Mouse (Mus musculus): ENCODE measurements around the gene Junb. TPM values are rescaled to one million over a fixed set of nuclear protein-coding genes. Genes with fewer than 3 reads are reported as not detected.
A peak's percentile ranks its signal among the peaks of the same experiment; 100 is the strongest.

The Junb gene
- polyA plus RNA-seq, 1 experiment from 2014 or later = 6.2 TPM

DNA sequence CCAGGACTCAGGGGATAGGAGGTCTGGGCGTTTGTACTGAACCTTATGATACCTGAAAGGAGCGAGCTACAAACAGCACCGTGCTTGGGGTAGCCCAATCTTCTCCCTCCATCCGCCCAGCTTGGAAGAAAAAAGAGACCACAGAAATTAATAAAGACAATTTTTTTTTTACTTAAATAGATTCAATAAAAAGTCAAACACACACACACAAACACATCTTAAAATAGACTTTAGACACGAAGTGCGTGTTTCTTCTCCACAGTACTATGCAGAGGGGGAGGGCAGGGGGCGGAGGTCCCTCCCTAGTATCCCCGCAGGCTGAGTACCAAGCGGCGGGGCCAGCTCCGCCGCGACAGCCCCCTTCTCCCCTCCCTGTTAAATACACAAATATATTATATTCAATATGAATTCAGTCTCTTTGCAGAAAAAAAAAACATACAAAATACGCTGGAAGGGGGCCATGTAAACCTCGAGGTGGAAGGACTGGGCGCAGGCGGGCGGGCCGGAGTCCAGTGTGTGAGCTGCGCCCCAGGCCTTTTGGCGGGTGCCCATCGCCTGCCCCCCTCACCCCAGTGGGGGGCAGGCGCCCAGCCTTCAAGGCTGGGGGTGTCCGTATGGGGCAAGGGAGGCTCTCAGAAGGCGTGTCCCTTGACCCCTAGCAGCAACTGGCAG is 1.6 kb downstream of the Junb start:
- Histone ChIP-seq H3K27ac (ENCODE audit: low read depth, low read length) (no peak overlapping the region), H3K36me3 (ENCODE audit: control insufficient read depth, insufficient read depth, low read length) (no peaks in the 10 kb centered on the region; the same call in 1 of the 2 replicates), H3K4me3 (ENCODE audit: low read depth, low read length) (peak overlapping the region; percentile 44), H3K4me1 (ENCODE audit: control insufficient read depth, insufficient read depth, low read length) (peaks cover 36% of the 10 kb centered on the region), H3K9me3 (ENCODE audit: control insufficient read depth, low read length) (no peaks in the 10 kb centered on the region), H3K9ac (ENCODE audit: low read length) (no peak overlapping the region), H3K27me3 (ENCODE audit: control insufficient read depth, insufficient read depth, low read length) (peaks cover 37% of the 10 kb centered on the region), H3K4me2 (ENCODE audit: low read depth) (peak overlapping the region; percentile 79)
- no peak for DNase-seq (ENCODE audit: low spot score)
- no peak for ATAC-seq (ENCODE audit: insufficient read depth, low FRiP score, low TSS enrichment)
- WGBS = 1% methylated on average over 25 of the region's 25 CpGs

- ATAC-seq (ENCODE audit: insufficient read depth, low FRiP score, low TSS enrichment) = peak; percentile 86
- H3K27ac ChIP-seq (ENCODE audit: low read depth, low read length) = no peak overlapping the region
- H3K27me3 ChIP-seq (ENCODE audit: control insufficient read depth, insufficient read depth, low read length) = peaks cover 37% of the 10 kb centered on the region
- DNase-seq (ENCODE audit: low spot score) = peak; percentile 92
- H3K36me3 ChIP-seq (ENCODE audit: control insufficient read depth, insufficient read depth, low read length) = no peaks in the 10 kb centered on the region; the same call in 1 of the 2 replicates
- H3K4me2 ChIP-seq (ENCODE audit: low read depth) = peak overlapping the region; percentile 79
- WGBS = under 1% methylated on average over 60 of the region's 61 CpGs
- peak overlapping the region; percentile 44 for H3K4me3 ChIP-seq (ENCODE audit: low read depth, low read length)
- H3K4me1 ChIP-seq (ENCODE audit: control insufficient read depth, insufficient read depth, low read length) = peaks cover 36% of the 10 kb centered on the region
- no peaks in the 10 kb centered on the region for H3K9me3 ChIP-seq (ENCODE audit: control insufficient read depth, low read length)
- H3K9ac ChIP-seq (ENCODE audit: low read length) = peak overlapping the region; percentile 23
These were observed 2.3 kb downstream of the Junb start for GRCm38 (mm10) chr8:84976031-84976762.

GRCm38 (mm10) chr8:84975434-84975833 is 3.1 kb downstream of the Junb start:
- Histone ChIP-seq H3K27me3 (ENCODE audit: control insufficient read depth, insufficient read depth, low read length) (peaks cover 34% of the 10 kb centered on the region), H3K4me2 (ENCODE audit: low read depth) (no peak overlapping the region), H3K9ac (ENCODE audit: low read length) (no peak overlapping the region), H3K4me3 (ENCODE audit: low read depth, low read length) (no peak overlapping the region), H3K27ac (ENCODE audit: low read depth, low read length) (no peak overlapping the region), H3K36me3 (ENCODE audit: control insufficient read depth, insufficient read depth, low read length) (no peaks in the 10 kb centered on the region; the same call in 1 of the 2 replicates), H3K4me1 (ENCODE audit: control insufficient read depth, insufficient read depth, low read length) (peaks cover 40% of the 10 kb centered on the region), H3K9me3 (ENCODE audit: control insufficient read depth, low read length) (no peaks in the 10 kb centered on the region)
- DNase-seq (ENCODE audit: low spot score) = peak; percentile 50
- no peak for ATAC-seq (ENCODE audit: insufficient read depth, low FRiP score, low TSS enrichment)
- WGBS = 33% methylated on average over 7 of the region's 7 CpGs

- WGBS = 82% methylated on average over 8 of the region's 8 CpGs
- peaks cover 34% of the 10 kb centered on the region for H3K4me1 ChIP-seq (ENCODE audit: control insufficient read depth, insufficient read depth, low read length)
- ATAC-seq (ENCODE audit: insufficient read depth, low FRiP score, low TSS enrichment) = no peak
These were observed 3.9 kb downstream of the Junb start for GRCm38 (mm10) chr8:84974543-84975142.

DNA sequence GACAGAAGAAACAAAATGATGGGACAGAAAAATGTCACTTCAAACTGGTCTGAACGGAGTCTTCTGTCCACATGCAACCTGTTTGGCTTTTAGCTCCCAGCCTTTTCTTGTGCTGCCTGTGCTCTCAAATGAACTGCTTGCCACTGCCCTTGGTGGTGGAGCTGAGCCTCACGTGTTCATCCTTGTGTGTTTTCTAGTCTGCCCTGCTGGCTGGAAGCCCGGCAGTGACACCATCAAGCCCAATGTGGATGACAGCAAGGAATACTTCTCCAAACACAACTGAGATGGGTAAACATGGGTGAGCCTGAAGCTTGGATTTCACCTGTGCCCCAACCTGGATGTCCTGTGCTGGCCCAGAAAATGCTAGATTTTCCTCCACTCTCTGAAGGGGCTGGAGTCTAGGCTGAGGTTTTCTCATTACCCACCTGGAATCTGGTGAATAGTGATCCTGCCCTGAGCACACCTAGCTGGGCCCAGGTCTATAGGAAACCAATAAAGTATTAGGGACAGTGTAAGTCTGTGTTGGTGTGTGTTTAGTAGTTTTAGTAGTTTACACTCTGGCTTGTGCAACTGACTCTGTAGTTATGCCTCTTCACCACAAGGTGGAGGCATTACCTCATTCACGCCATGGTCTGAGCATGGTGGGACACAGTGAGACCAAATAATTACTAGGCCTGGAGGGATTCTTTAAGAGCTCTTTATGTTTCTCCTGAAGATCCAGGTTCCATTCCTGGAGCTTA is 4.5 kb downstream of the Junb start:
- no peak overlapping the region for H3K4me2 ChIP-seq (ENCODE audit: low read depth)
- H3K36me3 ChIP-seq (ENCODE audit: control insufficient read depth, insufficient read depth, low read length) = no peaks in the 10 kb centered on the region; the same call in 1 of the 2 replicates
- H3K27ac ChIP-seq (ENCODE audit: low read depth, low read length) = no peak overlapping the region
- H3K4me1 ChIP-seq (ENCODE audit: control insufficient read depth, insufficient read depth, low read length) = peaks cover 29% of the 10 kb centered on the region
- H3K4me3 ChIP-seq (ENCODE audit: low read depth, low read length) = no peak overlapping the region
- DNase-seq (ENCODE audit: low spot score) (peak; percentile 57), ATAC-seq (ENCODE audit: insufficient read depth, low FRiP score, low TSS enrichment) (no peak)
- no peaks in the 10 kb centered on the region for H3K9me3 ChIP-seq (ENCODE audit: control insufficient read depth, low read length)
- 68% methylated on average over 4 of the region's 4 CpGs for WGBS
- H3K9ac ChIP-seq (ENCODE audit: low read length) = no peak overlapping the region
- H3K27me3 ChIP-seq (ENCODE audit: control insufficient read depth, insufficient read depth, low read length) = peaks cover 21% of the 10 kb centered on the region

More at GRCm38 (mm10) chr8:84974543-84975142, 3.9 kb downstream of the Junb start:
- no peak overlapping the region for H3K9ac ChIP-seq (ENCODE audit: low read length)
- H3K27me3 ChIP-seq (ENCODE audit: control insufficient read depth, insufficient read depth, low read length) = peaks cover 27% of the 10 kb centered on the region
- DNase-seq (ENCODE audit: low spot score) = no peak
- no peaks in the 10 kb centered on the region; the same call in 1 of the 2 replicates for H3K36me3 ChIP-seq (ENCODE audit: control insufficient read depth, insufficient read depth, low read length)
- H3K4me2 ChIP-seq (ENCODE audit: low read depth) = no peak overlapping the region
- no peak overlapping the region for H3K4me3 ChIP-seq (ENCODE audit: low read depth, low read length)
- H3K9me3 ChIP-seq (ENCODE audit: control insufficient read depth, low read length) = no peaks in the 10 kb centered on the region
- no peak overlapping the region for H3K27ac ChIP-seq (ENCODE audit: low read depth, low read length)

DNA sequence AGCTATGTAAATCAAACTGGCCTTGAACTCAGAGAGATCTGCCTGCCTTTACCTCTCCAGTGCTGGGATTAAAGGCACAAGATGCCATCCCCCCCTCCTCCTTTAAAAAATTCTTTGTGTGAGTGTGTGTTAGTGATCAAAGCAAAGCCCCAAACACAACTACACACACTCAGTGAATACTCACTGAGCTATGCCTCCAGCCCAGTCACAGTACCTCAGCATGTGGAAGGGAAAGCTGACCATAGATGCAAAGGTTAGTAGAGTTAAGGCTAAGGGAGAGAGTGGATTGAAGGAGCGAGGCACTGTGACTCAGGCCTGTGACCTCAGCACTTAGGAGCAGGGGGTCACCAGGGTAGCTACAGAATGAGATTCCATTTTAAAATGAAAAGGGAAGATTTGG is 5.4 kb downstream of the Junb start:
- Histone ChIP-seq H3K9me3 (ENCODE audit: control insufficient read depth, low read length) (no peaks in the 10 kb centered on the region), H3K27me3 (ENCODE audit: control insufficient read depth, insufficient read depth, low read length) (peaks cover 13% of the 10 kb centered on the region), H3K36me3 (ENCODE audit: control insufficient read depth, insufficient read depth, low read length) (no peaks in the 10 kb centered on the region; the same call in 1 of the 2 replicates), H3K4me1 (ENCODE audit: control insufficient read depth, insufficient read depth, low read length) (peaks cover 22% of the 10 kb centered on the region), H3K4me3 (ENCODE audit: low read depth, low read length) (no peak overlapping the region), H3K4me2 (ENCODE audit: low read depth) (no peak overlapping the region), H3K9ac (ENCODE audit: low read length) (no peak overlapping the region), H3K27ac (ENCODE audit: low read depth, low read length) (no peak overlapping the region)
- ATAC-seq (ENCODE audit: insufficient read depth, low FRiP score, low TSS enrichment) (no peak), DNase-seq (ENCODE audit: low spot score) (no peak)
- WGBS = 94% methylated on average over 1 of the region's 1 CpGs

- H3K4me3 ChIP-seq (ENCODE audit: low read depth, low read length) = peak overlapping the region; percentile 77
- DNase-seq (ENCODE audit: low spot score) = no peak
- peaks cover 9% of the 10 kb centered on the region for H3K4me1 ChIP-seq (ENCODE audit: control insufficient read depth, insufficient read depth, low read length)
- no peak for ATAC-seq (ENCODE audit: insufficient read depth, low FRiP score, low TSS enrichment)
- 76% methylated on average over 5 of the region's 5 CpGs for WGBS
- peak overlapping the region; percentile 97 for H3K9ac ChIP-seq (ENCODE audit: low read length)
- H3K4me2 ChIP-seq (ENCODE audit: low read depth) = peak overlapping the region; percentile 83
- H3K27ac ChIP-seq (ENCODE audit: low read depth, low read length) = no peak overlapping the region
- H3K36me3 ChIP-seq (ENCODE audit: control insufficient read depth, insufficient read depth, low read length) = no peaks in the 10 kb centered on the region; the same call in 1 of the 2 replicates
- no peaks in the 10 kb centered on the region for H3K9me3 ChIP-seq (ENCODE audit: control insufficient read depth, low read length)
- H3K27me3 ChIP-seq (ENCODE audit: control insufficient read depth, insufficient read depth, low read length) = no peaks in the 10 kb centered on the region
These were observed 7.6 kb downstream of the Junb start for GRCm38 (mm10) chr8:84970913-84971312.

DNA sequence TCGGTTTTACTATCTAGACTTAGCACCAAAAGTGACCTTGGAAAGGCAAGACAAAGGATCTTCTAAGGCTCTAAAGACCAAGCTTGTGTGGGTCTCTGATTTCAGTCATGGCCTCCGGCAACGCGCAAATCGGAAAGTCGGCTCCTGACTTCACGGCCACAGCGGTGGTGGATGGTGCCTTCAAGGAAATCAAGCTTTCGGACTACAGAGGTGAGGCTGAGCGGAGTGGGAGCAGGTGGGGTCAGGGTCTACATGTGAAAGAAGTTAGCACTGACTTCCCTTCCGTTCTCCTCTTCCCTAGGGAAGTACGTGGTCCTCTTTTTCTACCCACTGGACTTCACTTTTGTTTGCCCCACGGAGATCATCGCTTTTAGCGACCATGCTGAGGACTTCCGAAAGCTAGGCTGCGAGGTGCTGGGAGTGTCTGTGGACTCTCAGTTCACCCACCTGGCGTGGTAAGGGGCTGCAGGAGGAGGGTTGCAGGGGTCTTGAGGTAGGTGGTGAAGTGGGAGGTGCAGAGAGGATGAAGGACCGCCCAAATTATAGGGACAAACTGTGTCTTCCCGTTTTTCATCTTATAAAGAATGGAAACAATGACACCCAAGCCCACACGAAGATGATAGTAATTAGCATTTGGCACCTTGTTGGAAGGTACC is 8.3 kb downstream of the Junb start:
- Histone ChIP-seq H3K27ac (ENCODE audit: low read depth, low read length) (peak overlapping the region; percentile 74), H3K36me3 (ENCODE audit: control insufficient read depth, insufficient read depth, low read length) (no peaks in the 10 kb centered on the region; the same call in 1 of the 2 replicates), H3K4me1 (ENCODE audit: control insufficient read depth, insufficient read depth, low read length) (peaks cover 11% of the 10 kb centered on the region), H3K9ac (ENCODE audit: low read length) (peak overlapping the region; percentile 97), H3K27me3 (ENCODE audit: control insufficient read depth, insufficient read depth, low read length) (no peaks in the 10 kb centered on the region), H3K4me2 (ENCODE audit: low read depth) (peak overlapping the region; percentile 83), H3K9me3 (ENCODE audit: control insufficient read depth, low read length) (no peaks in the 10 kb centered on the region), H3K4me3 (ENCODE audit: low read depth, low read length) (peak overlapping the region; percentile 77)
- no peak for DNase-seq (ENCODE audit: low spot score)
- 13% methylated on average over 21 of the region's 21 CpGs for WGBS
- no peak for ATAC-seq (ENCODE audit: insufficient read depth, low FRiP score, low TSS enrichment)
